Mouse (Mus musculus): Measurements from ENCODE around the gene Fxyd2.

DNA sequence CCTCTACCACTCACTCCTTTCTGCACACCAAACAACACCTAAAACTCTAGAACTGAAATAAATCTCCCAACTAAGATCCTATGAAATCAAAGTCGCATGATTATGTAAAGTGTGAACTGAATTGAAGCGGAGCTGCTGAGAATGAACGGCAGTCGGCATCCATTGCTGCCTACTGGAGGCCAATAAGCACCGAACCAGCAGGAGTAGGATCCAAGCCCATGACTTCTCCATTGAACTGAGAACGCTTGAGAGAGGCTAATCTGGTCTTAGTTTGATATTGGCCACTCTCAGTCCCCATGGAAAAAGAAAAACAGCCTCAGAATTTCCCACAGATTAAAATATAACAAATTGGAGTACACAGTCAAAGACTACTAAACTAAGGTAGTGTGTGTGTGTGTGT is 15.6 kb upstream of the Fxyd2 start:
- TF ChIP-seq MYOG (IDR thresholded peaks at IDR 0.05; ENCODE audit: control insufficient read depth in 1 of 3, insufficient read depth in 1 of 3, insufficient read length in 2 of 3, low read depth in 2 of 3) (no peak), POLR2A (IDR thresholded peaks at IDR 0.05; ENCODE audit: insufficient read length, low read depth) (no peak), USF1 (IDR thresholded peaks at IDR 0.05; ENCODE audit: low read depth) (no peak), TCF12 (IDR thresholded peaks at IDR 0.05; ENCODE audit: insufficient read depth, poor library complexity, severe bottlenecking) (no peak), TCF3 (IDR thresholded peaks at IDR 0.05; ENCODE audit: insufficient read length, low read depth) (no peak), MAX (IDR thresholded peaks at IDR 0.05; ENCODE audit: low read depth) (no peak), E2F4 (IDR thresholded peaks at IDR 0.05; ENCODE audit: insufficient read depth) (no peak), SRF (IDR thresholded peaks at IDR 0.05; ENCODE audit: control insufficient read depth, insufficient read length, low read depth) (no peak), POLR2AphosphoS2 (IDR thresholded peaks at IDR 0.05; ENCODE audit: insufficient read length, low read depth) (no peak), MYOD1 (IDR thresholded peaks at IDR 0.05; ENCODE audit: control insufficient read depth in 1 of 3, insufficient read length in 2 of 3, low read depth in 2 of 3) (no peak)
